Mouse (Mus musculus): Measurements from ENCODE around the gene Arhgef38. TPM values are rescaled to one million over a fixed set of nuclear protein-coding genes. Genes with fewer than 3 reads are reported as not detected.
A peak's percentile ranks its signal among the peaks of the same experiment; 100 is the strongest.

The Arhgef38 gene
- total RNA-seq (2014; rRNA removed) (0.22 TPM in 1 of 2 replicates, not detected in the other), polyA plus RNA-seq (2015; fragmentation: Nextera tagmentation; extraction: Ambion mirVana) (0.06 and 0.20 TPM in 2 replicates)

DNA sequence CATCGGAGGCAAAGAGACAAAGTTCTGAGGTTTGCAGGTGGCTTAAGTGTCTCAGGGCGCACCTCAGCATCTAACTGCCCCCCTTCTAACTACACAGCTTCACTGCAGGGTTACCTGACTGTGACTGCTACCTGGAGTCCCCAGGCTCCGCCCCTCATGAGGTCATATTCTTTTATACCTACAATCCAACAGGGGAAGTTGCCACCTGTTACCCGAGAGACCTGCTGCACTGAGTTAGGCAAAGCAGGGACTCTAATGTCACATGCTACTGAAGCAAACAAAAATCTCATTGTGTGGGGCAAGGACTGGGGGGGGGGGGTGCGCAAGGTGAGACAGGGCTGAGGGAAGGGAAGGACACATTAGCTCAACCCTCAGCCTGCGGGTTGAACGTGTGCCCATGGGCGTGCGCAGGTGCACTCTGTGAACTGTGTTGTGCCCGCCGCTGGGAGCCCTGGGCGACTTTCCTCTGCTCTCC, at the start of gene Arhgef38:
Arhgef38 (minus strand) TSS at position 129 of the 475 bp plus-strand sequence.
- Histone ChIP-seq H3K36me3 (ENCODE audit: insufficient read depth, low read length) (no peaks in the 10 kb centered on the region), H3K9ac (replicated peaks; ENCODE audit: low read length, poor library complexity, severe bottlenecking) (no peak within 1 kb of the TSS), H3K4me1 (ENCODE audit: insufficient read depth, low read length) (no peaks in the 10 kb centered on the region), H3K4me3 (ENCODE audit: low read depth, low read length) (no peak within 1 kb of the TSS), H3K4me2 (ENCODE audit: low read depth, low read length, poor library complexity, severe bottlenecking) (no peak within 1 kb of the TSS), H3K27ac (ENCODE audit: low read depth, low read length) (no peak within 1 kb of the TSS), H3K9me3 (ENCODE audit: low read length) (no peaks in the 10 kb centered on the region), H3K27me3 (ENCODE audit: insufficient read depth, low read length) (no peaks in the 10 kb centered on the region)
- WGBS, result 67% methylated on average over 12 of the region's 12 CpGs
- DNase-seq (ENCODE audit: low spot score) (no peak), ATAC-seq (ENCODE audit: low FRiP score) (peak; percentile 11; the same call in 1 of the 2 replicates)
- TF ChIP-seq CTCF (IDR thresholded peaks at IDR 0.05), result no peak

DNA sequence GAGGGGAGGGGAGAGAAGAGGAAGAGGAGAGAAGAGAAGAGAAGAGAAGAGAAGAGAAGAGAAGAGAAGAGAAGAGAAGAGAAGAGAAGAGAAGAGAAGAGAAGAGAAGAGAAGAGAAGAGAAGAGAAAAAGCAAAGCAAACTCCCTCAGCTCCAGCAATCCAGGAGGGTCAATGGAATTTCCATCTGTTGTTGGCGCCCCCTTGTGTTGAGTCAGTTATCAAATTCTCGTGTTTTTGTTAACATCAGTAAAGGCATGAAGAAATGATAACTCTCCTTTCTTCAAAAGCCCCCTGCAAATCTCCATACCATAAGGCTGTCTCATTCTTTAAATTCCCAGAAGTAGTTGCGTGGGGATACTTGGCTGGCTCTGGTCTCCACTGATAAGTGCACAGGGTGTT, 37.1 kb upstream of the Arhgef38 start:
- ATAC-seq (ENCODE audit: low FRiP score) (no peak), DNase-seq (ENCODE audit: low spot score) (peak; percentile 58)
- Histone ChIP-seq H3K4me3 (ENCODE audit: low read depth, low read length) (no peak overlapping the region), H3K9ac (replicated peaks; ENCODE audit: low read length, poor library complexity, severe bottlenecking) (no peak overlapping the region), H3K27me3 (ENCODE audit: insufficient read depth, low read length) (no peaks in the 10 kb centered on the region), H3K27ac (ENCODE audit: low read depth, low read length) (no peak overlapping the region), H3K36me3 (ENCODE audit: insufficient read depth, low read length) (no peaks in the 10 kb centered on the region), H3K4me1 (ENCODE audit: insufficient read depth, low read length) (no peaks in the 10 kb centered on the region), H3K4me2 (ENCODE audit: low read depth, low read length, poor library complexity, severe bottlenecking) (no peak overlapping the region), H3K9me3 (ENCODE audit: low read length) (no peaks in the 10 kb centered on the region)
- WGBS, result 20% methylated on average over 3 of the region's 3 CpGs
- TF ChIP-seq CTCF (IDR thresholded peaks at IDR 0.05), result peak; percentile 64

- Histone ChIP-seq H3K4me3 (ENCODE audit: low read depth, low read length) (no peak overlapping the region), H3K36me3 (ENCODE audit: insufficient read depth, low read length) (no peaks in the 10 kb centered on the region), H3K4me2 (ENCODE audit: low read depth, low read length, poor library complexity, severe bottlenecking) (no peak overlapping the region), H3K27me3 (ENCODE audit: insufficient read depth, low read length) (no peaks in the 10 kb centered on the region), H3K4me1 (ENCODE audit: insufficient read depth, low read length) (no peaks in the 10 kb centered on the region), H3K9me3 (ENCODE audit: low read length) (no peaks in the 10 kb centered on the region), H3K9ac (replicated peaks; ENCODE audit: low read length, poor library complexity, severe bottlenecking) (no peak overlapping the region), H3K27ac (ENCODE audit: low read depth, low read length) (no peak overlapping the region)
- ATAC-seq (ENCODE audit: low FRiP score) (no peak), DNase-seq (ENCODE audit: low spot score) (no peak)
- no peak for TF ChIP-seq CTCF (IDR thresholded peaks at IDR 0.05)
- 94% methylated on average over 2 of the region's 2 CpGs for WGBS
These were observed 24.1 kb upstream of the Arhgef38 start for GRCm38 (mm10) chr3:133258860-133259259.

GRCm38 (mm10) chr3:133255842-133256241, 21.1 kb upstream of the Arhgef38 start:
- Histone ChIP-seq H3K4me3 (ENCODE audit: low read depth, low read length) (no peak overlapping the region), H3K27me3 (ENCODE audit: insufficient read depth, low read length) (no peaks in the 10 kb centered on the region), H3K4me2 (ENCODE audit: low read depth, low read length, poor library complexity, severe bottlenecking) (no peak overlapping the region), H3K27ac (ENCODE audit: low read depth, low read length) (no peak overlapping the region), H3K9me3 (ENCODE audit: low read length) (no peaks in the 10 kb centered on the region), H3K36me3 (ENCODE audit: insufficient read depth, low read length) (no peaks in the 10 kb centered on the region), H3K9ac (replicated peaks; ENCODE audit: low read length, poor library complexity, severe bottlenecking) (no peak overlapping the region), H3K4me1 (ENCODE audit: insufficient read depth, low read length) (no peaks in the 10 kb centered on the region)
- ATAC-seq (ENCODE audit: low FRiP score) (no peak), DNase-seq (ENCODE audit: low spot score) (no peak)
- WGBS, result 70% methylated on average over 4 of the region's 4 CpGs
- no peak for TF ChIP-seq CTCF (IDR thresholded peaks at IDR 0.05)

- H3K27ac ChIP-seq (ENCODE audit: low read depth, low read length), result peak overlapping the region; percentile 81
- H3K4me1 ChIP-seq (ENCODE audit: insufficient read depth, low read length), result peaks cover 16% of the 10 kb centered on the region
- no peaks in the 10 kb centered on the region for H3K9me3 ChIP-seq (ENCODE audit: low read length)
- no peak overlapping the region for H3K4me2 ChIP-seq (ENCODE audit: low read depth, low read length, poor library complexity, severe bottlenecking)
- no peaks in the 10 kb centered on the region for H3K27me3 ChIP-seq (ENCODE audit: insufficient read depth, low read length)
- H3K4me3 ChIP-seq (ENCODE audit: low read depth, low read length), result no peak overlapping the region
- H3K36me3 ChIP-seq (ENCODE audit: insufficient read depth, low read length), result no peaks in the 10 kb centered on the region
- WGBS, result 25% methylated on average over 9 of the region's 9 CpGs
- TF ChIP-seq CTCF (IDR thresholded peaks at IDR 0.05), result no peak
- DNase-seq (ENCODE audit: low spot score) (peak; percentile 88), ATAC-seq (ENCODE audit: low FRiP score) (peak; percentile 85)
- no peak overlapping the region for H3K9ac ChIP-seq (replicated peaks; ENCODE audit: low read length, poor library complexity, severe bottlenecking)
These were observed 9.3 kb upstream of the Arhgef38 start for GRCm38 (mm10) chr3:133244027-133244426.

DNA sequence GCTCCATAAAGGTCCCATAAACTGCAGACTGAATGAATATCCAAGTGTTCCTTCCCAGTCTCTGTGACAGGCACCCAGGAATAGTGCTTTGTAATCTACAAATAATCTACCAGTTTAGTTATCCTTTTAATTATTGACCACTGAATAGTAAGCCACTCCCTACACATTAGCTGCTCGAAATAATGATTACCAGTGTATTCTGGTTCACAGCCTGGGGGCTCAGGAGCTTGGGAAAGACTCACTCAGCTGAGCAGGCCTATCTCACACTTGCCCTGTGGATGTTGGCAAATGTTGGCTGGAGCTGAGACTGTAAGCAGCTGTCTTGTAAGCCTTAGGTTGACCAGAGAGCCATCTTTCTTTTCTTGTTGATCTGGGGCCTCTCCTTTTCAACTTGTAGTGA, 7.2 kb upstream of the Arhgef38 start:
- H3K4me1 ChIP-seq (ENCODE audit: insufficient read depth, low read length), result peaks cover 16% of the 10 kb centered on the region
- H3K9ac ChIP-seq (replicated peaks; ENCODE audit: low read length, poor library complexity, severe bottlenecking), result no peak overlapping the region
- H3K27me3 ChIP-seq (ENCODE audit: insufficient read depth, low read length), result no peaks in the 10 kb centered on the region
- H3K4me2 ChIP-seq (ENCODE audit: low read depth, low read length, poor library complexity, severe bottlenecking), result no peak overlapping the region
- no peak for TF ChIP-seq CTCF (IDR thresholded peaks at IDR 0.05)
- H3K9me3 ChIP-seq (ENCODE audit: low read length), result no peaks in the 10 kb centered on the region
- 0 out of 2 replicates have a peak overlapping the region, but pooled peaks have one; percentile 81 for H3K27ac ChIP-seq (ENCODE audit: low read depth, low read length)
- 66% methylated on average over 1 of the region's 1 CpGs for WGBS
- DNase-seq (ENCODE audit: low spot score) (no peak), ATAC-seq (ENCODE audit: low FRiP score) (no peak)
- no peaks in the 10 kb centered on the region for H3K36me3 ChIP-seq (ENCODE audit: insufficient read depth, low read length)
- no peak overlapping the region for H3K4me3 ChIP-seq (ENCODE audit: low read depth, low read length)
